Mouse (Mus musculus) inflammation-experienced regulatory T-cells (primary cell): ENCODE measurements around the gene BC067074. TPM values are rescaled to one million over a fixed set of nuclear protein-coding genes. Genes with fewer than 3 reads are reported as not detected.

Experiments used
- polyA plus RNA-seq, 2 experiments: library from polyadenylated mRNA; unstranded; fragments of 100-300 nt; shearing (Covaris generic); gene quantifications; one replicate each; pipeline ENCODE4 v1.2.1; 2017

Gene BC067074
- under 1 TPM; 0.10 to 0.97 TPM for polyA plus RNA-seq

DNA sequence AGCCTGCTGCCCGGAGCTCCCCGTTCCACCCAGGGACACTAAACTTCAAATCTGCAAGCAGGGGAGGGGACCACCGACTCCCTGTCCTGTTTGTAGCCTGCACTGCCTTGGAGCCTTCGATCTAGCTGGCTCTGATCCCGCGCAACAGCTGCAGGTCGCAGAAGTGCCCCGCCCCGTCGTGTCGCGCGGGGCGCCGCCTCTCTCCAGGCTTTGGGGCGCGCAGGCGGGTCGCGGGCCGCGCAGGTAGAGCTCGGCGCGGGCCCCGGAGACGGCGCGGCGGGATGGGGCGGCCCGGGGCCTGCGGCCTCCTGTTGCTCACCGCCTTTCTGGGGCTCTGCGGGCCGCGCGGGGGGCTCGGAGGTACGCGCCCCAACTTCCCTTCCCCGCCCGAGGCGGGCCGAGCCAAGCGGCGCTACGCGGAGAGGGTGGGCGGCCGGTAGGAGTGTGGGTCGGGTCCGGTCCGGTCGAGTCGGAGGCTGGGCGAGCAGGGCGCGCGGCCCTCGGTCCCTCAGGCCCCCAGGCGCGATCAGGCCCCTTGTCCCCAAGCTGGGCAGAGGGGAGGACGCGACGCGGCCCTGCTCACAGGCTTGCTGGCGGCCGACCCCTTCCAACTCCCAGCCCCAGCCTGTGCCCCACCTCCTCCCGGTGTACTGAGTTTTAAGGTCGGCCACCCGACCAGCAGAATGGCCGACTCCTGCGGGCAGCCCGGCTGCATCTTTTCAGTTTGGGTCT lies at the start of gene BC067074:
TSS of gene BC067074 (plus strand) at position 185 of the 732 bp plus-strand sequence.

Other genes starting within 250 kb of the BC067074 start
- under 1 TPM in 1 of 2 experiments, not detected in 1; 0.27 TPM for gene Gpx8, start 246.7 kb upstream of the BC067074 start, polyA plus RNA-seq
- 1 to 10 TPM in 1 of 2 experiments, under 1 TPM in 1; 0.24 to 1.2 TPM for gene Gzma, start 192.2 kb upstream of the BC067074 start, polyA plus RNA-seq
- gene Esm1, start 83.5 kb upstream of the BC067074 start, polyA plus RNA-seq, result under 1 TPM; 0.17 to 0.54 TPM
- gene Gzmk, start 67.3 kb upstream of the BC067074 start, polyA plus RNA-seq, result 1 to 10 TPM; 1.5 to 3.3 TPM